ENCODE assay signal across 23 mouse cellular contexts in the genomic region with DNA sequence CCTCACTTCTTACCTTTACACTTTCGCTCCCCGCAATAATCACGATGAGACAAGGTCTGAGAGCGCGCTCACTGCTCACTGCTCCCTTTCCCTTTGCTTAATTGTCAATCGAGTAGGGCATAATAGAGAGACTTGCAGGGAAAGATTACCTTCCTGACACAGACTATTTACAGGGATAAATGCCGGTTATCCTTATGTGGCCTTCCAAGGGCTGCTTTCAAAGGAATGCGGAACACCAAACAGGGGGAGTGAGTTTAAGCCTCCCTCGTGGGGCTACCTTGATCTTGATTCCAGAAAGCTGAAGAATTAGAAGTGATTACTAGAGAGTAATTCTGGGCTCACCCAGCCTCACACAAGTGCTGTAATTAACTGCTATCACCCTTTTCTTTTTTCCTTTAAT. TPM values are rescaled to one million over a fixed set of nuclear protein-coding genes. Genes with fewer than 3 reads are reported as not detected.
A peak's percentile ranks its signal among the peaks of the same experiment; 100 is the strongest.
DNase-seq lines count a peak whose midpoint lies in the region; ATAC-seq lines count a peak whose summit lies in the region.
"Had no signal": no experiment of that assay in that cellular context is flagged by ENCODE, and none has a peak within 500 bp of the region (broad histone marks: within the 10 kb centered on the region; RNA-seq: fewer than 3 reads in every experiment).

No protein-coding gene starts in this region.

- peaks cover 8% of the 10 kb centered on the region; the same call in 1 of the 2 replicates for H3K4me1 ChIP-seq in forebrain, embryonic 13.5 days
- H3K4me1 ChIP-seq in forebrain, embryonic 10.5 days, result peaks cover 16% of the 10 kb centered on the region
- peaks cover 18% of the 10 kb centered on the region for H3K4me1 ChIP-seq in midbrain, embryonic 13.5 days (replicated peaks)
- no peaks in the 10 kb centered on the region for H3K4me1 ChIP-seq in midbrain, embryonic 11.5 days (ENCODE audit: control insufficient read depth, insufficient read depth, low read length)
- H3K4me1 ChIP-seq in midbrain, embryonic 15.5 days, result peaks cover 12% of the 10 kb centered on the region
- no peaks in the 10 kb centered on the region for H3K4me1 ChIP-seq in kidney, embryonic 14.5 days (ENCODE audit: control insufficient read depth, insufficient read depth, low read length)
- H3K4me1 ChIP-seq: embryonic facial prominence, embryonic 15.5 days; heart, embryonic 10.5 days; heart, embryonic 15.5 days had no signal

- H3K9ac ChIP-seq in forebrain, embryonic 13.5 days, result no peak overlapping the region
- no peak overlapping the region for H3K9ac ChIP-seq in midbrain, embryonic 13.5 days (replicated peaks)
- no peak overlapping the region for H3K9ac ChIP-seq in midbrain, embryonic 11.5 days (ENCODE audit: low read length)
- H3K9ac ChIP-seq in midbrain, embryonic 15.5 days, result no peak overlapping the region
- no peak overlapping the region for H3K9ac ChIP-seq in kidney, embryonic 14.5 days (ENCODE audit: low read depth, low read length)
- H3K9ac ChIP-seq: embryonic facial prominence, embryonic 15.5 days; heart, embryonic 15.5 days; hindbrain, embryonic 13.5 days had no signal

- H3K4me3 ChIP-seq in forebrain, embryonic 13.5 days, result no peak overlapping the region
- no peak overlapping the region for H3K4me3 ChIP-seq in forebrain, embryonic 10.5 days
- no peak overlapping the region for H3K4me3 ChIP-seq in midbrain, embryonic 13.5 days (replicated peaks)
- no peak overlapping the region for H3K4me3 ChIP-seq in midbrain, embryonic 11.5 days (ENCODE audit: low read depth, low read length)
- no peak overlapping the region for H3K4me3 ChIP-seq in midbrain, embryonic 15.5 days
- H3K4me3 ChIP-seq in kidney, embryonic 14.5 days (ENCODE audit: low read length), result no peak overlapping the region
- H3K4me3 ChIP-seq: embryonic facial prominence, embryonic 15.5 days; erythroblast, embryonic 14.5 days; heart, embryonic 10.5 days; heart, embryonic 15.5 days; hindbrain, embryonic 13.5 days had no signal

- no peaks in the 10 kb centered on the region for H3K36me3 ChIP-seq in forebrain, embryonic 13.5 days (ENCODE audit: poor library complexity, severe bottlenecking)
- no peaks in the 10 kb centered on the region for H3K36me3 ChIP-seq in forebrain, embryonic 10.5 days (replicated peaks)
- H3K36me3 ChIP-seq in midbrain, embryonic 13.5 days, result no peaks in the 10 kb centered on the region
- no peaks in the 10 kb centered on the region for H3K36me3 ChIP-seq in midbrain, embryonic 11.5 days (ENCODE audit: control insufficient read depth, insufficient read depth, low read length)
- H3K36me3 ChIP-seq in midbrain, embryonic 15.5 days (replicated peaks), result no peaks in the 10 kb centered on the region
- no peaks in the 10 kb centered on the region for H3K36me3 ChIP-seq in kidney, embryonic 14.5 days (ENCODE audit: control insufficient read depth, insufficient read depth, low read length)
- H3K36me3 ChIP-seq: embryonic facial prominence, embryonic 15.5 days; heart, embryonic 10.5 days; heart, embryonic 15.5 days; hindbrain, embryonic 13.5 days had no signal

- WGBS in forebrain, embryonic 13.5 days, result 23% methylated on average over 9 of the region's 9 CpGs
- 25% methylated on average over 9 of the region's 9 CpGs for WGBS in forebrain, embryonic 10.5 days
- WGBS in midbrain, embryonic 13.5 days, result 23% methylated on average over 9 of the region's 9 CpGs
- 39% methylated on average over 9 of the region's 9 CpGs for WGBS in midbrain, embryonic 11.5 days
- 20% methylated on average over 9 of the region's 9 CpGs for WGBS in midbrain, embryonic 15.5 days
- 51% methylated on average over 9 of the region's 9 CpGs for WGBS in kidney, embryonic 14.5 days

- peak overlapping the region; percentile 8 for H3K4me2 ChIP-seq in forebrain, embryonic 13.5 days
- no peak overlapping the region; the same call in 1 of the 2 replicates for H3K4me2 ChIP-seq in midbrain, embryonic 13.5 days (replicated peaks)
- no peak overlapping the region for H3K4me2 ChIP-seq in midbrain, embryonic 11.5 days
- H3K4me2 ChIP-seq in midbrain, embryonic 15.5 days, result peak overlapping the region; percentile 16; the same call in 1 of the 2 replicates
- no peak overlapping the region for H3K4me2 ChIP-seq in kidney, embryonic 14.5 days (replicated peaks; ENCODE audit: low read depth, low read length)
- H3K4me2 ChIP-seq: embryonic facial prominence, embryonic 15.5 days; heart, embryonic 15.5 days; hindbrain, embryonic 13.5 days had no signal

- no peak for ATAC-seq in forebrain, embryonic 13.5 days
- peak; percentile 40; the same call in 1 of the 2 replicates for ATAC-seq in midbrain, embryonic 13.5 days
- no peak for ATAC-seq in midbrain, embryonic 11.5 days (ENCODE audit: low FRiP score)
- no peak for ATAC-seq in midbrain, embryonic 15.5 days (replicated peaks)
- no peak for ATAC-seq in kidney, embryonic 14.5 days (ENCODE audit: low FRiP score, low TSS enrichment)
- ATAC-seq: activated CD4-positive, CD25-positive, alpha-beta regulatory T cell, adult 4 months; intestine, embryonic 16.5 days; Patski had no signal

- 0 out of 2 replicates have a peak, but pooled peaks cover 3% of the 10 kb centered on the region for H3K27me3 ChIP-seq in forebrain, embryonic 13.5 days
- peaks cover 6% of the 10 kb centered on the region for H3K27me3 ChIP-seq in forebrain, embryonic 10.5 days (ENCODE audit: poor library complexity, severe bottlenecking)
- H3K27me3 ChIP-seq in midbrain, embryonic 13.5 days, result no peaks in the 10 kb centered on the region
- H3K27me3 ChIP-seq in midbrain, embryonic 11.5 days (ENCODE audit: control insufficient read depth, insufficient read depth, low read length), result no peaks in the 10 kb centered on the region
- H3K27me3 ChIP-seq in midbrain, embryonic 15.5 days (replicated peaks), result no peaks in the 10 kb centered on the region
- no peaks in the 10 kb centered on the region for H3K27me3 ChIP-seq in kidney, embryonic 14.5 days (ENCODE audit: control insufficient read depth, insufficient read depth, low read length)
- H3K27me3 ChIP-seq: embryonic facial prominence, embryonic 15.5 days; heart, embryonic 15.5 days had no signal

- H3K9me3 ChIP-seq in forebrain, embryonic 13.5 days (replicated peaks), result no peaks in the 10 kb centered on the region
- no peaks in the 10 kb centered on the region for H3K9me3 ChIP-seq in forebrain, embryonic 10.5 days
- no peaks in the 10 kb centered on the region for H3K9me3 ChIP-seq in midbrain, embryonic 13.5 days
- H3K9me3 ChIP-seq in midbrain, embryonic 11.5 days (ENCODE audit: control insufficient read depth, low read length), result no peaks in the 10 kb centered on the region
- no peaks in the 10 kb centered on the region for H3K9me3 ChIP-seq in midbrain, embryonic 15.5 days
- H3K9me3 ChIP-seq in kidney, embryonic 14.5 days (ENCODE audit: control insufficient read depth, low read length), result no peaks in the 10 kb centered on the region; the same call in 1 of the 2 replicates
- H3K9me3 ChIP-seq: embryonic facial prominence, embryonic 15.5 days; heart, embryonic 10.5 days; heart, embryonic 15.5 days; hindbrain, embryonic 13.5 days had no signal

- DNase-seq in forebrain, embryonic 10.5 days (ENCODE audit: extremely low spot score, low spot score), result no peak
- no peak for DNase-seq in midbrain, embryonic 11.5 days (ENCODE audit: low spot score, missing footprints)
- no peak for DNase-seq in cerebellum, postnatal 4 days (ENCODE audit: low spot score in 2 of 2)
- DNase-seq: adrenal gland, postnatal 14 days; cerebellum, adult 18-20 months; cerebellum, adult 9-11 months; embryo, embryonic 11 days; gastrocnemius, postnatal 36 days; heart, adult 18-20 months; heart, postnatal 14 days had no signal

- no peak overlapping the region for H3K27ac ChIP-seq in forebrain, embryonic 13.5 days
- H3K27ac ChIP-seq in forebrain, embryonic 10.5 days, result no peak overlapping the region
- no peak overlapping the region for H3K27ac ChIP-seq in midbrain, embryonic 13.5 days
- H3K27ac ChIP-seq in midbrain, embryonic 11.5 days (ENCODE audit: low read depth, low read length), result no peak overlapping the region
- H3K27ac ChIP-seq in midbrain, embryonic 15.5 days, result peak overlapping the region; percentile 48; the same call in 1 of the 2 replicates
- H3K27ac ChIP-seq in kidney, embryonic 14.5 days (ENCODE audit: low read depth, low read length), result no peak overlapping the region
- H3K27ac ChIP-seq: embryonic facial prominence, embryonic 15.5 days; heart, embryonic 10.5 days; heart, embryonic 15.5 days; hindbrain, embryonic 13.5 days had no signal

RNA-seq across cellular contexts. Expression of a gene that starts 19.8 kb away (rescaled TPM):
- polyA plus RNA-seq in forebrain, embryonic 13.5 days (2015; fragmentation: Nextera tagmentation; extraction: Ambion mirVana), result 0.52 and 1.1 TPM in 2 replicates
- 0.36 and 0.40 TPM in 2 replicates for polyA plus RNA-seq in forebrain, embryonic 10.5 days (2016; fragmentation: Nextera tagmentation; extraction: Ambion mirVana)
- polyA plus RNA-seq in midbrain, embryonic 13.5 days (2015; fragmentation: Nextera tagmentation; extraction: Ambion mirVana), result 7.0 and 7.5 TPM in 2 replicates
- 4.1 and 4.7 TPM in 2 replicates for polyA plus RNA-seq in midbrain, embryonic 11.5 days (2014; fragmentation: Nextera tagmentation; extraction: Ambion mirVana)
- polyA plus RNA-seq in midbrain, embryonic 15.5 days (2015; fragmentation: Nextera tagmentation; extraction: Ambion mirVana), result 6.4 and 6.6 TPM in 2 replicates
- 0.96 and 1.1 TPM in 2 replicates for polyA plus RNA-seq in kidney, embryonic 14.5 days (2014; fragmentation: Nextera tagmentation; extraction: Ambion mirVana)
- polyA plus RNA-seq: C2C12; erythroblast, embryonic 14.5 days; Patski had no signal

Comparison
In these comparisons a context has a peak if more than half of its experiments do, and no peak if none do; other contexts are left out.
1. H3K4me2 ChIP-seq: peak in forebrain, embryonic 13.5 days (single experiment) and midbrain, embryonic 15.5 days (single experiment); none in midbrain, embryonic 13.5 days (single experiment), midbrain, embryonic 11.5 days (single experiment) and kidney, embryonic 14.5 days (single experiment).